8 mouse cellular contexts compared by ENCODE assay signal in genomic region chr7:79273738-79274472, GRCm38 (mm10). TPM values are rescaled to one million over a fixed set of nuclear protein-coding genes. Genes with fewer than 3 reads are reported as not detected.
DNase-seq lines count a peak whose midpoint lies in the region; ATAC-seq and TF ChIP-seq lines count a peak whose summit lies in the region.

No protein-coding gene starts in this region.

- peak overlapping the region; percentile 65; the same call in 1 of the 2 replicates for H3K27ac ChIP-seq in spleen, adult 2 months (ENCODE audit: insufficient read depth, low read length)
- peak overlapping the region; percentile 76 for H3K27ac ChIP-seq in heart, embryonic 15.5 days
- H3K27ac ChIP-seq in midbrain, embryonic 14.5 days (replicated peaks; ENCODE audit: low read depth, low read length) = peak overlapping the region; percentile 84

- no peak for DNase-seq in spleen, adult 2 months (ENCODE audit: low read depth in 1 of 2, low spot score in 2 of 2)
- DNase-seq in spleen, postnatal 14 days (ENCODE audit: low spot score in 2 of 2) = no peak
- peak; percentile 51 to 55 for DNase-seq in cerebellum, postnatal 36 days
- peak; percentile 63 for DNase-seq in kidney, postnatal 14 days
- peak; percentile 53 for DNase-seq in midbrain, embryonic 14.5 days
- DNase-seq in right cerebral cortex, adult 18-20 months = no peak
- DNase-seq in layer of hippocampus, adult 9-11 months = no peak

- no peak for ATAC-seq in heart, embryonic 15.5 days (replicated peaks; ENCODE audit: insufficient number of reproducible peaks, insufficient read depth, low FRiP score, low read depth)
- ATAC-seq in midbrain, embryonic 14.5 days (ENCODE audit: low FRiP score, low TSS enrichment) = no peak

- H3K9ac ChIP-seq in heart, embryonic 15.5 days = peak overlapping the region; percentile 83
- peak overlapping the region; percentile 85 for H3K9ac ChIP-seq in midbrain, embryonic 14.5 days (replicated peaks; ENCODE audit: low read length)

- H3K9me3 ChIP-seq in heart, embryonic 15.5 days (replicated peaks) = no peaks in the 10 kb centered on the region
- H3K9me3 ChIP-seq in midbrain, embryonic 14.5 days (ENCODE audit: control insufficient read depth, low read length) = no peaks in the 10 kb centered on the region

- no peak for TF ChIP-seq POLR2A in spleen, adult 2 months (IDR thresholded peaks at IDR 0.05; ENCODE audit: low read depth, low read length)

- no peaks in the 10 kb centered on the region for H3K36me3 ChIP-seq in spleen, adult 2 months (ENCODE audit: control insufficient read depth, insufficient read depth, low read length)
- H3K36me3 ChIP-seq in heart, embryonic 15.5 days = no peaks in the 10 kb centered on the region
- H3K36me3 ChIP-seq in midbrain, embryonic 14.5 days (ENCODE audit: control insufficient read depth, insufficient read depth, low read length) = no peaks in the 10 kb centered on the region

- no peaks in the 10 kb centered on the region for H3K27me3 ChIP-seq in spleen, adult 2 months (ENCODE audit: control insufficient read depth, insufficient read depth, low read length)
- no peaks in the 10 kb centered on the region for H3K27me3 ChIP-seq in heart, embryonic 15.5 days
- H3K27me3 ChIP-seq in midbrain, embryonic 14.5 days (ENCODE audit: control insufficient read depth, insufficient read depth, low read length) = no peaks in the 10 kb centered on the region

- TF ChIP-seq CTCF in spleen, adult 2 months (IDR thresholded peaks at IDR 0.05; ENCODE audit: extremely low read depth, insufficient read depth, insufficient read length, insufficient replicate concordance) = no peak

- WGBS in spleen, adult 2 months = 3% methylated on average over 15 of the region's 15 CpGs
- 18% methylated on average over 15 of the region's 15 CpGs for WGBS in heart, embryonic 15.5 days
- 14% methylated on average over 15 of the region's 15 CpGs for WGBS in midbrain, embryonic 14.5 days

- H3K4me3 ChIP-seq in spleen, adult 2 months (ENCODE audit: extremely low read depth, insufficient read depth, insufficient read length) = peak overlapping the region; percentile 91
- peak overlapping the region; percentile 83 for H3K4me3 ChIP-seq in heart, embryonic 15.5 days
- H3K4me3 ChIP-seq in midbrain, embryonic 14.5 days (replicated peaks; ENCODE audit: low read depth, low read length) = peak overlapping the region; percentile 86

- peaks cover 21% of the 10 kb centered on the region; the same call in 1 of the 2 replicates for H3K4me1 ChIP-seq in spleen, adult 2 months (ENCODE audit: control insufficient read depth, insufficient read depth, insufficient read length)
- H3K4me1 ChIP-seq in heart, embryonic 15.5 days (replicated peaks) = peaks cover 39% of the 10 kb centered on the region
- H3K4me1 ChIP-seq in midbrain, embryonic 14.5 days (ENCODE audit: control insufficient read depth, insufficient read depth, low read length) = peaks cover 36% of the 10 kb centered on the region

- H3K4me2 ChIP-seq in heart, embryonic 15.5 days = peak overlapping the region; percentile 89
- H3K4me2 ChIP-seq in midbrain, embryonic 14.5 days (ENCODE audit: low read length) = peak overlapping the region; percentile 87

RNA-seq across cellular contexts. Expression of gene Abhd2, which starts 0.9 kb away (rescaled TPM):
- 12.8 and 13.5 TPM in 2 replicates for polyA plus RNA-seq in spleen, adult 2 months (2012; rRNA removed)
- polyA plus RNA-seq in heart, embryonic 15.5 days (2015; fragmentation: Nextera tagmentation; extraction: Ambion mirVana) = 4.2 and 4.9 TPM in 2 replicates
- 17.8 and 21.5 TPM in 2 replicates for polyA plus RNA-seq in midbrain, embryonic 14.5 days (2014; fragmentation: Nextera tagmentation; extraction: Ambion mirVana)

Comparison
In these comparisons a context has a peak if more than half of its experiments do, and no peak if none do; other contexts are left out.
1. DNase-seq: peak in cerebellum, postnatal 36 days (2 of 2), kidney, postnatal 14 days (single experiment) and midbrain, embryonic 14.5 days (single experiment); none in spleen, adult 2 months (0 of 2), spleen, postnatal 14 days (0 of 2), right cerebral cortex, adult 18-20 months (single experiment) and layer of hippocampus, adult 9-11 months (single experiment).
2. Peak in every context shown above with its lines, with median percentiles within 50 percentile points of each other: H3K27ac ChIP-seq and H3K4me3 ChIP-seq.